Mouse (Mus musculus) olfactory bulb, adult 2 months (tissue): ENCODE results near the gene Nmt1.

Experiments
- CTCF ChIP-seq: fragments of 200-500 bp; IDR thresholded peaks from 2 replicates; pipeline ENCODE4 v1.5.1; 2012; ENCODE audit warnings: low read depth, mild to moderate bottlenecking, low read length, moderate library complexity; ENCODE audit not compliant: insufficient read depth
- POLR2A ChIP-seq: fragments of 200-500 bp; IDR thresholded peaks from 2 replicates; pipeline ENCODE4 v1.6.1; 2012; ENCODE audit warnings: mild to moderate bottlenecking, low read depth, low read length, moderate library complexity; ENCODE audit not compliant: insufficient read depth

- TF ChIP-seq CTCF (no peak), POLR2A (no peak)
Observed at GRCm38 (mm10) chr11:103068272-103068671, 40.3 kb downstream of the Nmt1 start.
